Mouse (Mus musculus): ENCODE data around the gene Mtln.

GRCm38 (mm10) chr2:127789651-127790270 lies 2.5 kb downstream of the Mtln start:
- TF ChIP-seq EP300 (IDR thresholded peaks at IDR 0.05; ENCODE audit: low read length) (no peak), CTCF (conservative IDR thresholded peaks at IDR 0.05 in 1 of 2, IDR thresholded peaks at IDR 0.05 in 1 of 2; ENCODE audit: low read depth in 2 of 2, low read length in 2 of 2) (no peak), E2F4 (IDR thresholded peaks at IDR 0.05; ENCODE audit: insufficient replicate concordance, low read depth, low read length) (no peak), BHLHE40 (IDR thresholded peaks at IDR 0.05; ENCODE audit: low read depth, low read length) (no peak), POLR2A (IDR thresholded peaks at IDR 0.05; ENCODE audit: low read depth, low read length) (no peak), SIN3A (IDR thresholded peaks at IDR 0.05; ENCODE audit: low read length) (no peak)
